Mouse (Mus musculus): ENCODE data around the gene Olfr91. TPM values are rescaled to one million over a fixed set of nuclear protein-coding genes. Genes with fewer than 3 reads are reported as not detected.
A peak's percentile ranks its signal among the peaks of the same experiment; 100 is the strongest.

Gene Olfr91
- total RNA-seq, 2 experiments from 2014 or later: not detected

DNA sequence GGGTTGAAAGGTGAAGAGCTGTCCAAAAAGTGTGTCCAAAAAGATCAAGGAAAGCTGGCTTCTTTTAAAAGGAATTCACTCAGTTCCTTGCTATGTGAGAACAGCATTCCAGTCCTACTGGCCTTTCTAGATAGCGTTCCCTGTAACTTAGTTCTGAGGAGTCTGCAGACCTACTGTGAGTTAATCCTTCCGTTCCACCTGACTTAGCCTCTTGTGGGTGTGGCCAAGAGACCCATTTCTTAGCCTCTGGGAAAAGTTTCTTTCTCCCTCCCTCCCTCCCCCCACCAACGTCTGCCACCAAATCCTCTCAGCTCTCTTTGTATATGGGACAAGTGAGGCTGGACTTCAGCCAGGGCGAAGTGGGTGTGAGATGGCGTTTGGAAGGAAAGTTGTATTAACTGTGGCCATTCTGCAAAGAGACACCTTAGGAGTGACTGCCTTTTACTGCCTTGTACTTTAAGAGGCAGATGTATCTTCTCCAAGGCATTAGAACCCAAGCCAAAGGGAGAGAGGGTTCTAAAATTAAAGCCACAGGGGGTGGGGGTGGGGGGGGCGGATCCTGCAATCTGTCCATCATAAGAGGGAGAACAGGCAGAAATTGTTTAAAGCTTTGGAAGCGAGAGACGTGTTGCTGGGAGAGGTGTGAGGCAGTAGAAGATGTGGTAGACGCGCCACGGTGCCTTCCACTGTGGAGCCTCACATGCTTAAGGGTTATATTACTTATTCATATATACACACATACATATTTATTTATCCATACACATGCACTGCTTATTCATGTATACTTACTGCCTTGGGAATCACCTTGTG, 34.2 kb downstream of the Olfr91 start:
- peak in 1 of 2 experiments; percentile 67 for DNase-seq (ENCODE audit: low spot score in 2 of 2)
- intact Hi-C loops (cut with DNase I): no loop called here

DNA sequence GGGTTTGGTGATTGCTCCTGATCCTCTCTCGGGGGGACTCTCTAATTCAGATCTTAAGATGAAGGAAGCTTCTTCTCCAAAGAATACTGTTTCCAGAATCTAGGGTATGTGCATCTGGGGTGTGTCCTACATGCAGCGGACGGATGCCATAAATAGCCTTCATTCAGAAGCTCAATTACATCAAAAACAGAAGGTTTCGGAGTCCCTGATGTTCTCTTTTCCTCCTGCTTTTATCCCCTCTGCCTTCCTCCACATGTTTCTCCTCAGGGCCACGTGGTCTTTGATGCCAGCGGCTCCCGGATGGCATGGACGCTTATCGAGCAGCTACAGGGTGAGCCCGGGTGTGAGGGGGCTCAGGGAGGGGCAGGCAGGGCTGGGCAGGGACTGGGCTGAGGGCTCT, 35.0 kb downstream of the Olfr91 start:
- DNase-seq (ENCODE audit: low spot score in 2 of 2): peak in 1 of 2 experiments; percentile 58
- intact Hi-C loops (cut with DNase I): no loop called here

- intact Hi-C loops (cut with DNase I): no loop called here
- peak; percentile 71 to 87 for DNase-seq (ENCODE audit: low spot score in 2 of 2)
Measured at GRCm38 (mm10) chr17:37062101-37062641, 35.9 kb downstream of the Olfr91 start.

DNA sequence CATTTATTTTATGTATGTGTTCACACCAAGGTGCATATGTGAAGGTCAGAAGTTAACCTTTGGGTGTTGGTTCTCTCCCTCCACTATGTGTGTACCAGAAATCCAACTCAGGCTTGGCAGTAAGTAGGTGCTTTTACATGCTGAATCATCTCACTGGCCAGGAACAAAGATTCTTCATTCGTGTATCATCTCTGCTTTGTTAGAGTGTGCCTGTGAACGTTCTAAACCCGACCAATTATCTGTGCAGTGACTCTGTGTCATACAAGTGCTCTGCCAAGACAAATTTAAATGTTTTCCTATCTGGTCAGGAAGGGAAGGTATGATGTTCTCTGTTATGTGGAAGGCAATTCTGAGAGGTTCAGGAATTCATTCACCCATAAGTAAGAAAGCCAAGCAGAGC, 36.6 kb downstream of the Olfr91 start:
- DNase-seq (ENCODE audit: low spot score in 2 of 2): peak in 1 of 2 experiments; percentile 46
- intact Hi-C loops (cut with DNase I): no loop called here

GRCm38 (mm10) chr17:37056957-37057356, 41.1 kb downstream of the Olfr91 start:
- no peak for DNase-seq (ENCODE audit: low spot score in 2 of 2)
- intact Hi-C loops (cut with DNase I): no loop called here

- no peak for DNase-seq (ENCODE audit: low spot score in 2 of 2)
- intact Hi-C loops (cut with DNase I): no loop called here
Measured at GRCm38 (mm10) chr17:37051745-37052144, 46.3 kb downstream of the Olfr91 start.

GRCm38 (mm10) chr17:37050876-37051275, 47.2 kb downstream of the Olfr91 start:
- peak in 1 of 2 experiments; percentile 36 for DNase-seq (ENCODE audit: low spot score in 2 of 2)
- intact Hi-C loops (cut with DNase I): no loop called here

GRCm38 (mm10) chr17:37050399-37050798, 47.7 kb downstream of the Olfr91 start:
- intact Hi-C loops (cut with DNase I): no loop called here
- DNase-seq (ENCODE audit: low spot score in 2 of 2): peak; percentile 92 to 96

GRCm38 (mm10) chr17:37049570-37050310, 48.3 kb downstream of the Olfr91 start:
- intact Hi-C loops (cut with DNase I): loop anchor here (5.0 kb wide), 1 partner anchor 157 kb away; the partner anchor contains the start of gene Trim40
- DNase-seq (ENCODE audit: low spot score in 2 of 2): peak; percentile 86

DNA sequence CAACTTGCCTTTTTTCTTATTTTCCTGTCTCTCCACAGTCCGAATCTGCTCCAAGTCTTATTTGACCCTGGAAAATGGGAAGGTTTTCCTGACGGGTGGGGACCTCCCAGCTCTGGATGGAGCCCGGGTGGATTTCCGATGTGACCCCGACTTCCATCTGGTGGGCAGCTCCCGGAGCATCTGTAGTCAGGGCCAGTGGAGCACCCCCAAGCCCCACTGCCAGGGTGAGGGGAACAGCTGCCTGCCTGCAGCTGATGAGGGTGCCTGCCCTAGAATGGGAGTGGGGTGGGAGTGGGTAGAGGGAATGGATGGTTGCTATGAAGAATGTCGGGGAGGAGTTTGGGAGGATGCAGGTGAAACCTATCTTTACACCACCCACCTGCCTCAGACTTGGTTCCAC, 49.7 kb downstream of the Olfr91 start:
- intact Hi-C loops (cut with DNase I): loop anchor here (5.0 kb wide), 1 partner anchor 156 kb away; the partner anchor contains the start of gene Trim40
- DNase-seq (ENCODE audit: low spot score in 2 of 2): no peak

DNA sequence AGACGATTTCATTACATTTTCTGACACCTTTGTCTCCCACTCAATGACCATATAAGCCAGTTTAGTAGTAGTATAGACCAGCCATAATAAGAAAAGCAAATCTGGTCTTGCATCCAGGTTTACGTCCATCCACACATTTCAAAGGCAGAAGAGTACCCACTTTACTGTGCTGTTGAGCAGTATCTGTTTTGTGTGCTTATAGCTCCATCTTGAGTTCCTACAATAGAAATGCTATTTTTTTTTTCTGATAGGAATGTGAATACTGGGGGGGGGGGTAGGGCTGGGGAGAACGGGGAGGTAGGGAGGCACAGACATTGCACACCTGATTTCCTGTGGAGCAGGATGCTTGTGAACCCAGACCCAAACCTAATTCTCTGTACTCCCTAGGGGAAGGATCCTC, 50.1 kb downstream of the Olfr91 start:
- peak in 1 of 2 experiments; percentile 56 for DNase-seq (ENCODE audit: low spot score in 2 of 2)
- intact Hi-C loops (cut with DNase I): loop anchor here (1.0 to 5.0 kb wide), 4 partner anchors 51 to 156 kb away; partner anchors contain the start of genes Ppp1r11 and Trim40

- no peak for DNase-seq (ENCODE audit: low spot score in 2 of 2)
- intact Hi-C loops (cut with DNase I): loop anchor here (1.0 to 5.0 kb wide), 4 partner anchors 51 to 155 kb away; partner anchors contain the start of genes Ppp1r11 and Trim40
Measured at GRCm38 (mm10) chr17:37047332-37047976, 50.6 kb downstream of the Olfr91 start.

DNA sequence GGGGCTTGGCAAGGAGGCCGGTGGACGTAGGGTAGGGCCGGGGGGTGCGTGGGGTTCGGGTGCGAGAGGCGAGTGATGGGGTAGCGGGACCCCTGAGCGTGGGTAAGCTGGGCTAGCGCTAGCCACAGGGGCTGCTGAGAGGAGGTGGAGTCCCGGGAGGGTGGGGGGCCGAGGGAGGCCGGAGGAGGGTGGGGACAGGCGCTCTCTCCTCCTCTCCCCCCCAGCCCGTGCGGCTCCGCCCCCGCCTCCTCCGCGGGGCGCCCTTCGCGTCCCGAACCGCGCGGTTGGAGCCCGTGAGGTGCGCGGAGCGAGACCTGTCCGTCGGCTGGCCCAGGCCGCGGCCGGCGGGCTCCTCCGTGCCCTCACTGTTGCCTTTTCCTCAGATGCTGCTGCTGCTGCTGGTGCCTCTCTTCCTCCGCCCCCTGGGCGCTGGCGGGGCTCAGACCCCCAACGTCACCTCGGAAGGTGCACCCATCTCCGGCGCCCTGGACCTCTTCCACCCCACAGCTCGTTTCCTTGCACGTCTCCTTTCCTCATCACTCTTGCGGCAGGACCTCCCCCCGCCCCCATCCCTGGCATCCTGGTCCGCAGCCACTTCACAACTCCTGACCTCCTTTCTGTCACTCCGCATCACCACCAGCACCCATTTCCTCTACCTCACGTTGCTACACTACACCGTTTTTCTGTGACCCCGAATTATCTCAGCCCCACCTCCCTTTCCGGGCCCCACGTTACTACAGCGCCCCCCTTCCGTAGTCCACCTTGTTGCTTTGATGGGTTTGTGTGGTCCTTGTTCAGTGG, 51.6 kb downstream of the Olfr91 start:
- DNase-seq (ENCODE audit: low spot score in 2 of 2): peak; percentile 61 to 71
- intact Hi-C loops (cut with DNase I): loop anchor here (1.0 to 5.0 kb wide), 5 partner anchors 50 to 154 kb away; partner anchors contain the start of genes Ppp1r11, Trim40, Znrd1 and Znrd1as

GRCm38 (mm10) chr17:37045611-37046311, 52.3 kb downstream of the Olfr91 start, which contains the start of gene Gabbr1:
Gene Gabbr1, plus strand, starts transcription at chr17:37045966.
- intact Hi-C loops (cut with DNase I): loop anchor here (1.0 to 5.0 kb wide), 4 partner anchors 49 to 153 kb away; partner anchors contain the start of genes Ppp1r11, Trim40, Znrd1 and Znrd1as
- DNase-seq (ENCODE audit: low spot score in 2 of 2): peak; percentile 81 to 82

GRCm38 (mm10) chr17:37044651-37045244, 53.3 kb downstream of the Olfr91 start:
- no peak for DNase-seq (ENCODE audit: low spot score in 2 of 2)
- intact Hi-C loops (cut with DNase I): loop anchor here (5.0 kb wide), 1 partner anchor 152 kb away; the partner anchor contains the start of gene Trim40

Measured in left cerebral cortex, postnatal 25 days (tissue).